Mouse (Mus musculus) hindbrain, postnatal 0 days (tissue): ENCODE measurements around the gene Dusp3. TPM values are rescaled to one million over a fixed set of nuclear protein-coding genes. Genes with fewer than 3 reads are reported as not detected.
A peak's percentile ranks its signal among the peaks of the same experiment; 100 is the strongest.
"Not testable (repeated sequence)": the region's sequence is repeated elsewhere in the genome, so short reads cannot be mapped to it uniquely, and the experiment has no call there.

Experiments used
- ATAC-seq: fragments of 200-750 bp; cut with Nextera tagmentation; 2 replicates; pipeline ENCODE4 v1.8.0; 2017; ENCODE audit warnings: mild to moderate bottlenecking, moderate TSS enrichment, moderate library complexity
- DNase-seq: peaks from one replicate; pipeline ENCODE4 v3.0.0-alpha.2; 2015; ENCODE audit warnings: low spot score
- H3K27ac ChIP-seq: fragments of 300-500 bp; sonication (generic); 2 replicates; pipeline ENCODE4 v1.5.1; 2014; ENCODE audit warnings: mild to moderate bottlenecking
- H3K27me3 ChIP-seq: fragments of 300-500 bp; sonication (generic); 2 replicates; pipeline ENCODE4 v1.6.1; 2014; ENCODE audit warnings: low read length, mixed read lengths; ENCODE audit not compliant: insufficient read depth
- H3K36me3 ChIP-seq: fragments of 300-500 bp; sonication (generic); 2 replicates; pipeline ENCODE4 v1.6.1; 2014; ENCODE audit warnings: low read length, mixed read lengths; ENCODE audit not compliant: insufficient read depth
- H3K4me1 ChIP-seq: fragments of 300-500 bp; sonication (generic); 2 replicates; pipeline ENCODE4 v1.6.1; 2014; ENCODE audit warnings: antibody characterized with exemption, low read length, mixed read lengths; ENCODE audit not compliant: insufficient read depth
- H3K4me2 ChIP-seq: fragments of 300-500 bp; sonication (generic); 2 replicates; pipeline ENCODE4 v1.6.1; 2014; ENCODE audit warnings: low read depth, mild to moderate bottlenecking, low read length, moderate library complexity, mixed read lengths
- H3K4me3 ChIP-seq: fragments of 300-500 bp; sonication (generic); 2 replicates; pipeline ENCODE4 v1.5.1; 2014; ENCODE audit warnings: low read length
- H3K9ac ChIP-seq: fragments of 300-500 bp; sonication (generic); replicated peaks from 2 replicates; pipeline ENCODE4 v1.6.1; 2014; ENCODE audit warnings: mild to moderate bottlenecking, low read length, moderate library complexity, mixed read lengths
- H3K9me3 ChIP-seq: fragments of 300-500 bp; sonication (generic); 2 replicates; pipeline ENCODE4 v1.6.1; 2016; ENCODE audit warnings: low read length, mixed read lengths
- CTCF ChIP-seq: IDR thresholded peaks from 2 replicates; pipeline ENCODE4 v1.5.1; 2016; ENCODE audit warnings: antibody characterized with exemption, control low read depth, low read depth
- WGBS: fragments of 180-500 bp; shearing (Covaris S2); extraction: QIAGEN DNeasy Blood & Tissue Kit; methylation state at CpG from one replicate; pipeline ENCODE4 v1.1.7; 2014; 5-methylcytosine and 5-hydroxymethylcytosine counted together
- polyA plus RNA-seq: library from polyadenylated mRNA; unstranded; fragments of >200 nt; fragmentation: Nextera tagmentation; extraction: Ambion mirVana; gene quantifications from 2 replicates; pipeline ENCODE4 v1.2.1, GENCODE M21; 2015
- total RNA-seq: library from RNA; depleted of rRNA; stranded (reverse); fragments of >200 nt; gene quantifications from 2 replicates; pipeline ENCODE4 v1.2.3, GENCODE M21; 2014

Dusp3 gene
- total and polyA plus RNA-seq, 2 experiments from 2014 or later: 44.7 to 52.0 TPM

DNA sequence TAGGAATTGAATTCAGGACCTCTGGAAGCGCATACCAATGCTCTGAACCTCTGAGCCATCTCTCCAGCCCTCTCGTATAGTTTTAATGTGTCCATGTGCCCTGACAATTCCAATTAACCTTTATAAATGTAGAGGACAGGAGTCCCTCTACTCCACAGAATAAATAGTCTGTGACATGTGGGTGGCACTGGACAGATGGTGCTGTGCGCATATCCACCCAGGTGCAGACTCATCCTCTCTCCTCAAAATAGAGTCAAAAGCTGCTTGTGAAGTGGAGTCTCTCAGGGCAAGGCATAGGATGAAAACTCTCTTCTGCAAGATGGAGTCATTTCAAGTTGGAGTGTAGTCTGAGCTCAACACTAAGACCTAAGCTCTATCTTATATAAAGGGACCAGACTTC, 3.4 kb upstream of the Dusp3 start:
- Histone ChIP-seq H3K9ac (no peak overlapping the region), H3K36me3 (no peaks in the 10 kb centered on the region), H3K9me3 (no peaks in the 10 kb centered on the region), H3K27ac (no peak overlapping the region), H3K4me1 (no peaks in the 10 kb centered on the region), H3K4me2 (no peak overlapping the region), H3K4me3 (no peak overlapping the region), H3K27me3 (no peaks in the 10 kb centered on the region)
- no peak for TF ChIP-seq CTCF
- DNase-seq: no peak
- WGBS: 80% methylated on average over 3 of the region's 3 CpGs
- ATAC-seq: no peak

DNA sequence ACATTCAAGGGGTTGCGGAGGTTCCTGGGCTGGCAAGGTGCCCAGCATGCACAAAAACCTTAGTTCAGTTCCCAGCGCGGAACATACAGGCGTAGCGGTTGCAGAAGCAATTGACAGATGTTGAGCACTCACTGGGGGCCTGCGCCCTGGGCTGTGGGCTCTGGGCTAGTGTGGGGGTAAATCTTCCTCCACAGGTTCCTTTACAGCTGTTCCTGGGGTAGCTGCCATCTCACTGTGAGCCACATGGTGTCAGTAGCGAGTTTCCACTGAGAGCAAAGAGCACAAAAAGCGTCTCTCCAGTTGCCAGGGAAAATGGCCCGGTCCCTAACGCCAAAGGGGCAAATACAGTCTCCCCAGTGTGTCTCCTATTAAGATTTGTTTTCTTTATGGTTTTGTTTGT, 823 bp downstream of the Dusp3 start:
- Histone ChIP-seq H3K36me3 (peaks cover 4% of the 10 kb centered on the region; the same call in 1 of the 2 replicates), H3K4me2 (no peak overlapping the region), H3K4me1 (peaks cover 17% of the 10 kb centered on the region; the same call in 1 of the 2 replicates), H3K9ac (no peak overlapping the region), H3K27ac (no peak overlapping the region), H3K4me3 (no peak overlapping the region), H3K9me3 (no peaks in the 10 kb centered on the region), H3K27me3 (no peaks in the 10 kb centered on the region)
- 4% methylated on average over 10 of the region's 10 CpGs for WGBS
- ATAC-seq (peak; percentile 25; the same call in 1 of the 2 replicates), DNase-seq (peak; percentile 93)
- peak; percentile 94 for TF ChIP-seq CTCF

DNA sequence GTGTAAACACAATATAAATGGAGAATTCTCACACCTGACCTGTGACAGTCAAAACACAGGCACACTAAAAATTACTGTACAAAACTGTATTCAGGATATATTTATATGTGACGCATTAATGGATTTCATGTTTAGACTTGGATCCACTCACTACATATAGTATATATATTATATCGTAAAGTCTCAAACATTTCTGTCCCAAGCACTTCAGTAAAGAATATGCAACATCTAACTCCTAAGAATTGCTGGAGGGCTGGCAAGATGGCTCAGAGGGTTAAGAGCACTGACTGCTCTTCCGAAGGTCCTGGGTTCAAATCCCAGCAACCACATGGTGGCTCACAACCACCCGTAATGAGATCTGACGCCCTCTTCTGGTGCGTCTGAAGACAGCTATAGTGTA, 1.4 kb downstream of the Dusp3 start:
- WGBS: 67% methylated on average over 6 of the region's 6 CpGs
- ATAC-seq, DNase-seq, H3K27me3 ChIP-seq, H3K9ac ChIP-seq, H3K9me3 ChIP-seq, H3K36me3 ChIP-seq, H3K4me3 ChIP-seq: not testable (repeated sequence)
- Histone ChIP-seq H3K27ac (peak overlapping the region; percentile 92; the same call in 1 of the 2 replicates), H3K4me1 (peaks cover 17% of the 10 kb centered on the region; the same call in 1 of the 2 replicates), H3K4me2 (peak overlapping the region; percentile 99; the same call in 1 of the 2 replicates)

DNA sequence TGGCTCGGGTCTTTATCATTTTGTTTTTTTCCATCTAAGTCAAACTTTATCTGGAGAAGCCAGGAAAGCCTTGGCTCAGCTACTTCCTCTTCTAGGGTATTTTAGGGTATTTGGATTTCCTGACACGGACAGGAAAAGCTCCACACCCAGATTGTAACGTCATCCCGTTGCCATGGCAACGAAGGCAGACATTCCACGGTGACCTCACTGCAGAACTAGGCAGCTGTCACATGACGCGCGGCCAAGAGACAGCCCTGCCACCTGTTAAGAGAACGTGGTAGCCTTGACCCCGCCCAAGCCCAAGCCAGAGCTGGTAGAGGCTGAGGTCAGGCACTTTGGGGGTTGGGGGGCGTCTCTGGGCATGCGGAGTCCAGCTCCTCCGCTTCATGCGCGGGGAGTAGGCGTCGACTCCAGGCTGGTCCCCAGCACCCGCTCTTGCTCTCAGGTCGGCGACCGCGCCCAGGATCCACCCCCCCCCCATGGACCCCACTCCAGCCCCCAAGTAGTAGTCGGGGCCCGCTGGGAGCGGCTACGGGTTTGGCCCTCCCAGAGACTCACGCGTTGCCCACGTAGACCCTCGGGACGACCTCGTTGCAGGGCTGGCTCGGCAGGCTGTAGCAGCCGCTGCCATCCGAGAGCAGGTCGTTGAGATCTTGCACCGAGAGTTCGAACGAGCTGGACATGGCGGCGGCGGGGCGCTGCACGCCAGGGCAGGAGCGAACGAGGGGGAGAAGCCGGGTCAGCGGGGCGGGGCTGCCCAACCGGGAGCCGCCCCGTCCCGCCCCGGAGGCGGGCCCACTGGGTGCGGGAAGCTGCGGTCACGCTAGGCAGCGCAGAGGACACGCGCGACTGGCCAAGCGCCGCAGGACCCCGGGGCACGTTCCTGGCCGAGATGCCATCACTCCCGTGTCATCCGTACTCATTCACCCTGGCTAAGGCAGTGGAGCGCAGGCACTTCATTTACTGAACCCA, 2.5 kb downstream of the Dusp3 start, which contains the start of gene Cfap97d1:
Gene Cfap97d1 (plus strand): TSS at position 226 of the 972 bp plus-strand sequence.
- TF ChIP-seq CTCF: no peak
- 1% methylated on average over 54 of the region's 71 CpGs for WGBS

DNA sequence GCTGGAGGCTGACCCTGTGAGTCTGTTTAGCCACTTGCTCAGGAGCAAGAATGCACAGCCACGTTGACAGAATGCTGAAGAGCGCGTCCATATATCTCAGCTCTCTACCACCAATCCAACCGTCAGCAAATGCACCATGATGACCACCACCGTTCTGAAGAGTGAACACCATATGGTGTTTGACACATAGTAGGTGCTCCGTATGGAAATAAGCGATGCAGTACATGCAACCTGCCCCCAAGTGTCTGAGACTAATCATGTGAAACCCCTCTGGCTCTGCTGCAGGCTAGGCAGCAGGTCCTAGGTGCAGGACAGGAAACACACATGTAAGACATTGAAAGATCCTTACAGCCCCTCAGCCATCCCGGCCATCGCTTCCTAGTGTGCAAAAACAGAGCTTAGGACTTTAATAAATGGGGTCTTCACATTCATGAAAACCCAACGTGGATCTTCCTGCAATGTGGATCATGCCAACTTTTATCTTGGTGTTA, 3.3 kb downstream of the Dusp3 start:
- TF ChIP-seq CTCF: no peak
- H3K9ac ChIP-seq: no peak overlapping the region
- H3K4me1 ChIP-seq: peaks cover 17% of the 10 kb centered on the region; the same call in 1 of the 2 replicates
- ATAC-seq (no peak), DNase-seq (no peak)
- 65% methylated on average over 10 of the region's 10 CpGs for WGBS
- peak overlapping the region; percentile 92; the same call in 1 of the 2 replicates for H3K27ac ChIP-seq
- peak overlapping the region; percentile 64 for H3K4me3 ChIP-seq
- H3K9me3 ChIP-seq: no peaks in the 10 kb centered on the region
- peak overlapping the region; percentile 99 for H3K4me2 ChIP-seq
- H3K36me3 ChIP-seq: peaks cover 14% of the 10 kb centered on the region; the same call in 1 of the 2 replicates
- H3K27me3 ChIP-seq: no peaks in the 10 kb centered on the region

More for the DNA sequence above, 2.5 kb downstream of the Dusp3 start, which contains the start of gene Cfap97d1:
- H3K36me3 ChIP-seq: peaks cover 5% of the 10 kb centered on the region; the same call in 1 of the 2 replicates
- peak; percentile 97 for DNase-seq
- peak; percentile 83 for ATAC-seq
- H3K4me2 ChIP-seq: peak within 1 kb of the TSS; percentile 99
- no peaks in the 10 kb centered on the region for H3K27me3 ChIP-seq
- H3K27ac ChIP-seq: peak within 1 kb of the TSS; percentile 92
- H3K4me3 ChIP-seq: peak within 1 kb of the TSS; percentile 64
- H3K4me1 ChIP-seq: peaks cover 17% of the 10 kb centered on the region; the same call in 1 of the 2 replicates
- H3K9me3 ChIP-seq: no peaks in the 10 kb centered on the region
- peak within 1 kb of the TSS; percentile 79 for H3K9ac ChIP-seq

DNA sequence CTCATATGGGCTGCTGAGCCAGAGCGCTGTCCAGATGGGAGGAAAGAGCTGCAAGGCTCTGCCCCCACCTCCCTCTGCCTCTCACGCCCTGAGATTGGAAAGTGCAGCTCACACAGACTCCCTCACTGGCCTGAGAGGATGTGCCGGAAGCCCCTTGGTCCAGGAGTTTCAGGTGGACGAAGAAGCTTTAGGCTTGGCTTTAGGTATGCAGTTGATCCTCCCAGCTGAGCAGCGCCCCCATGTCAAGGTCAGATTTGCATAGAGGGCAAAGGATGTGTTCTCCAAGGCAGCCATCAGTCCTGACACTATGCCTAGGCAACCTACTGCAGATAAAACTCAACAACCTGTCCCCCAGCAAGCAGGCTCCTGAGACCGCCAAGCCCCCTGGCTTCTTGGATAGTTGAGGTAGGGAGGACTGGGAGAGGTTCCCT, 3.8 kb downstream of the Dusp3 start:
- WGBS: 67% methylated on average over 6 of the region's 6 CpGs
- Histone ChIP-seq H3K4me2 (peak overlapping the region; percentile 99), H3K36me3 (peaks cover 15% of the 10 kb centered on the region; the same call in 1 of the 2 replicates), H3K4me3 (no peak overlapping the region), H3K9ac (no peak overlapping the region), H3K27me3 (no peaks in the 10 kb centered on the region), H3K4me1 (peaks cover 17% of the 10 kb centered on the region; the same call in 1 of the 2 replicates), H3K9me3 (no peaks in the 10 kb centered on the region), H3K27ac (0 out of 2 replicates have a peak overlapping the region, but pooled peaks have one; percentile 92)
- DNase-seq (no peak), ATAC-seq (no peak)
- no peak for TF ChIP-seq CTCF
